Mouse (Mus musculus): ENCODE data around the gene Ncam1.

- no peak for TF ChIP-seq CTCF (IDR thresholded peaks at IDR 0.05; ENCODE audit: control insufficient read depth, insufficient read depth, low read length)
- no peak for TF ChIP-seq POLR2A (IDR thresholded peaks at IDR 0.05; ENCODE audit: borderline replicate concordance, control insufficient read depth, low read depth, low read length)
Measured at GRCm38 (mm10) chr9:49592006-49592405, 206.7 kb downstream of the Ncam1 start.
